Mouse (Mus musculus) thymus, adult 2 months (tissue): ENCODE measurements around the gene Fgf11.

ENCODE experiments used
- CTCF ChIP-seq: fragments of 200-500 bp; IDR thresholded peaks from 2 replicates; pipeline ENCODE4 v1.5.1; 2012; ENCODE audit warnings: mild to moderate bottlenecking, control low read depth, low read length, moderate library complexity, borderline replicate concordance; ENCODE audit not compliant: control insufficient read depth, poor library complexity, insufficient read depth; ENCODE audit errors: extremely low read depth
- POLR2A ChIP-seq: fragments of 200-500 bp; IDR thresholded peaks from 2 replicates; pipeline ENCODE4 v1.6.1; 2012; ENCODE audit warnings: mild to moderate bottlenecking, low read length, control low read depth, moderate library complexity; ENCODE audit not compliant: control insufficient read depth, poor library complexity, insufficient read depth; ENCODE audit errors: extremely low read depth

DNA sequence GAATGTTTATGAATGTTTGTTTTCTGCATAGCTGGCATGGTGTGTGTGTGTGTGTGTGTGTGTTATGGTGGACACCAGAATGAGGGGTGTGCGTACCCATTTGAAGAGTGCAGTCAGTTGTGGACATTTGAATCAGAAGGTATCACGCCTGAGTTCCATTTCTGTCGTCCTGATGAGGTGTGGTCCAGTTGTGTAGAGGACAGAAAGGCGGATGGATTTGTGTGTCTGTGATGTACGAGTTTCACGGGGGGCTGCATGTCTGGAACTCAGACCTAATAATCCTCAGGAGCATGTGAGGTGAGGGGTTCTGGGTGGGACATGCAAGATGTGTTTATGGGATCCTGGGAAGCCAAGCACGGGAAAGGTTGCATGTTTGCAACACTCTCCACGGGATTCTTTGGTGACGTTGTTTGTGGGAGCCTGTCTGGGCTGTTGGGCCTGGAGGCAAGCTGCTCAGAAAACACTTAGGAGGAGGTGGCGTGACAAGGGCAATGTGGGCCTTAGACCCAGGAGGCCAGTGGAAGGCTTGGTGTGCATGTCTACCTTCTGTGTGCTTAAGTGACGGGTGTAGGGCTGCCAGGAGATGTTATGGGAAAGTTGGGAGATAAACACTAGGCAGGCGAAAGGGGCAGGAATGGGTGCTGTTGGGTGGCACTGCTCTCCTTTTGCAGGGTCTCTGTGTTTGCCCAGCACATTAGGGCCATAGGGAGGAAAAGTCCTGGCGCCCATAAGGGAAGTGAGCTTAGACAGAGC is 34.6 kb downstream of the Fgf11 start:
- TF ChIP-seq POLR2A (no peak), CTCF (no peak)
